Mouse (Mus musculus) ES-E14 (cell line): ENCODE results near the gene Ripor2. TPM values are rescaled to one million over a fixed set of nuclear protein-coding genes. Genes with fewer than 3 reads are reported as not detected.

Experiments used
- DNase-seq: peaks from one replicate; pipeline ENCODE4 v3.0.0-alpha.2; 2013; ENCODE audit warnings: low read depth, low spot score
- H3K27ac ChIP-seq: 2 replicates; pipeline ENCODE4 v1.5.1; 2012; ENCODE audit warnings: low read depth, mild to moderate bottlenecking, low read length, moderate library complexity, mixed read lengths; ENCODE audit not compliant: poor library complexity, insufficient read depth, severe bottlenecking
- H3K36me3 ChIP-seq: 2 replicates; pipeline ENCODE4 v1.6.1; 2012; ENCODE audit warnings: mild to moderate bottlenecking, low read length, moderate library complexity, mixed read lengths; ENCODE audit not compliant: control insufficient read depth, poor library complexity, insufficient read depth, severe bottlenecking
- H3K4me1 ChIP-seq, 2 experiments: fragments of 150-350 bp in 1 of 2; sonication (generic) in 1 of 2; 2 replicates each; pipeline ENCODE4 v1.6.1; 2012; ENCODE audit warnings: low read length in 2 of 2, mild to moderate bottlenecking in 1 of 2, mixed read lengths in 1 of 2; ENCODE audit not compliant: control insufficient read depth in 2 of 2, insufficient read depth in 2 of 2, poor library complexity in 1 of 2
- H3K4me3 ChIP-seq, 2 experiments: fragments of 150-350 bp in 1 of 2; sonication (generic) in 1 of 2; 2 replicates each; pipeline ENCODE4 v1.5.1; 2012; ENCODE audit warnings: low read length in 2 of 2, low read depth in 1 of 2, mild to moderate bottlenecking in 1 of 2, mixed read lengths in 1 of 2; ENCODE audit not compliant: insufficient read depth in 1 of 2, poor library complexity in 1 of 2, severe bottlenecking in 1 of 2
- H3K9ac ChIP-seq: 2 replicates; pipeline ENCODE4 v1.6.1; 2012; ENCODE audit warnings: low read depth, mild to moderate bottlenecking, low read length, mixed read lengths; ENCODE audit not compliant: poor library complexity, insufficient read depth, severe bottlenecking
- H3K9me3 ChIP-seq: fragments of 150-350 bp; sonication (generic); 2 replicates; pipeline ENCODE4 v1.6.1; 2012; ENCODE audit warnings: low read depth, mild to moderate bottlenecking, low read length; ENCODE audit not compliant: control insufficient read depth, insufficient read depth
- CHD2 ChIP-seq: IDR thresholded peaks from 2 replicates; pipeline ENCODE4 v1.6.1; 2014; ENCODE audit warnings: mild to moderate bottlenecking, low read depth, low read length, inconsistent platforms
- HCFC1 ChIP-seq: IDR thresholded peaks from 2 replicates; pipeline ENCODE4 v1.6.1; 2012; ENCODE audit warnings: low read length, inconsistent platforms, borderline replicate concordance; ENCODE audit not compliant: insufficient read depth
- MAFK ChIP-seq: IDR thresholded peaks from 2 replicates; pipeline ENCODE4 v1.6.1; 2014; ENCODE audit warnings: mild to moderate bottlenecking, low read depth, low read length, inconsistent platforms; ENCODE audit not compliant: insufficient read depth
- ZC3H11A ChIP-seq: IDR thresholded peaks from 2 replicates; pipeline ENCODE4 v1.6.1; 2012; ENCODE audit warnings: low read depth, mild to moderate bottlenecking, inconsistent platforms, low read length, borderline replicate concordance
- ZNF384 ChIP-seq: IDR thresholded peaks from 2 replicates; pipeline ENCODE4 v1.6.1; 2012; ENCODE audit warnings: low read depth, low read length, inconsistent platforms
- in situ Hi-C, 2 experiments: fragments of 600-800 bp; cut with MboI; formaldehyde crosslinking; loops; one replicate each; pipeline ENCODE4 v1.15.1; 2025; ENCODE audit warnings: low sequenced_read_pairs in 2 of 2, inconsistent platforms in 1 of 2; ENCODE audit not compliant: unreplicated experiment in 2 of 2
- total RNA-seq: library from RNA; depleted of rRNA; stranded (reverse); fragments of 300-350 nt; gene quantifications from 2 replicates; pipeline ENCODE4 v1.2.3, GENCODE M21; 2012

The Ripor2 gene
- total RNA-seq, 1 experiment = 0.71 TPM

- Histone ChIP-seq H3K36me3 (no peaks in the 10 kb centered on the region), H3K9ac (no peak overlapping the region), H3K9me3 (no peaks in the 10 kb centered on the region), H3K4me1 (peaks cover 0 to 4% of the 10 kb centered on the region in 2 experiments; a peak in 1 of 4 replicates), H3K4me3 (no peak overlapping the region), H3K27ac (no peak overlapping the region)
- TF ChIP-seq ZC3H11A (no peak), HCFC1 (no peak), ZNF384 (no peak), MAFK (no peak), CHD2 (no peak)
- in situ Hi-C loops = no loop called here
- no peak for DNase-seq
Measured at GRCm38 (mm10) chr13:24629073-24629621, 47.2 kb downstream of the Ripor2 start.

- Histone ChIP-seq H3K4me1 (peaks cover 0 to 4% of the 10 kb centered on the region in 2 experiments; a peak in 1 of 4 replicates), H3K27ac (no peak overlapping the region), H3K9me3 (no peaks in the 10 kb centered on the region), H3K9ac (no peak overlapping the region), H3K36me3 (no peaks in the 10 kb centered on the region), H3K4me3 (no peak overlapping the region)
- TF ChIP-seq HCFC1 (no peak), MAFK (no peak), ZNF384 (no peak), CHD2 (no peak), ZC3H11A (no peak)
- DNase-seq = no peak
- in situ Hi-C loops = no loop called here
Measured at GRCm38 (mm10) chr13:24630364-24630763, 48.4 kb downstream of the Ripor2 start.

- peaks cover 0 to 4% of the 10 kb centered on the region in 2 experiments; a peak in 1 of 4 replicates for H3K4me1 ChIP-seq
- no peak overlapping the region for H3K27ac ChIP-seq
- H3K9me3 ChIP-seq = no peaks in the 10 kb centered on the region
- in situ Hi-C loops = no loop called here
- no peak for DNase-seq
- no peak overlapping the region for H3K9ac ChIP-seq
- TF ChIP-seq HCFC1 = no peak
- no peak overlapping the region for H3K4me3 ChIP-seq
- no peaks in the 10 kb centered on the region for H3K36me3 ChIP-seq
Measured at GRCm38 (mm10) chr13:24632988-24633577, 51.1 kb downstream of the Ripor2 start.

- H3K27ac ChIP-seq = no peak overlapping the region
- no peak overlapping the region for H3K4me3 ChIP-seq
- H3K4me1 ChIP-seq = peaks cover 0 to 6% of the 10 kb centered on the region in 2 experiments; a peak in 1 of 4 replicates
- in situ Hi-C loops = no loop called here
- DNase-seq = no peak
- no peaks in the 10 kb centered on the region for H3K36me3 ChIP-seq
- TF ChIP-seq MAFK (no peak), ZC3H11A (no peak), CHD2 (no peak), HCFC1 (no peak), ZNF384 (no peak)
- no peak overlapping the region for H3K9ac ChIP-seq
- H3K9me3 ChIP-seq = no peaks in the 10 kb centered on the region
Measured at GRCm38 (mm10) chr13:24634346-24635120, 52.5 kb downstream of the Ripor2 start.
